Mouse (Mus musculus) G1E (cell line): Measurements from ENCODE around the gene Gm8122.
"Not testable (repeated sequence)": the region's sequence is repeated elsewhere in the genome, so short reads cannot be mapped to it uniquely, and the experiment has no call there.

Experiments
- CTCF ChIP-seq: IDR thresholded peaks from 2 replicates; pipeline ENCODE4 v1.5.1; 2012; ENCODE audit warnings: low read depth, low read length, inconsistent platforms, mixed read lengths
- GATA1 ChIP-seq: IDR thresholded peaks from 2 replicates; pipeline ENCODE4 v1.6.1; 2012; ENCODE audit warnings: borderline replicate concordance, low read length, inconsistent platforms, mixed read lengths
- POLR2AphosphoS5 ChIP-seq: IDR thresholded peaks from 2 replicates; pipeline ENCODE4 v1.6.1; 2012; ENCODE audit warnings: low read depth, low read length, inconsistent platforms; ENCODE audit not compliant: insufficient replicate concordance

- TF ChIP-seq CTCF, GATA1, POLR2AphosphoS5: not testable (repeated sequence)
Observed at GRCm38 (mm10) chr14:43278681-43279080, 43.6 kb upstream of the Gm8122 start.
